Mouse (Mus musculus): ENCODE results near the gene 4930558C23Rik. TPM values are rescaled to one million over a fixed set of nuclear protein-coding genes. Genes with fewer than 3 reads are reported as not detected.
"Not testable (repeated sequence)": the region's sequence is repeated elsewhere in the genome, so short reads cannot be mapped to it uniquely, and the experiment has no call there.

4930558C23Rik gene
- polyA plus RNA-seq, 1 experiment from 2014 or later = not detected

DNA sequence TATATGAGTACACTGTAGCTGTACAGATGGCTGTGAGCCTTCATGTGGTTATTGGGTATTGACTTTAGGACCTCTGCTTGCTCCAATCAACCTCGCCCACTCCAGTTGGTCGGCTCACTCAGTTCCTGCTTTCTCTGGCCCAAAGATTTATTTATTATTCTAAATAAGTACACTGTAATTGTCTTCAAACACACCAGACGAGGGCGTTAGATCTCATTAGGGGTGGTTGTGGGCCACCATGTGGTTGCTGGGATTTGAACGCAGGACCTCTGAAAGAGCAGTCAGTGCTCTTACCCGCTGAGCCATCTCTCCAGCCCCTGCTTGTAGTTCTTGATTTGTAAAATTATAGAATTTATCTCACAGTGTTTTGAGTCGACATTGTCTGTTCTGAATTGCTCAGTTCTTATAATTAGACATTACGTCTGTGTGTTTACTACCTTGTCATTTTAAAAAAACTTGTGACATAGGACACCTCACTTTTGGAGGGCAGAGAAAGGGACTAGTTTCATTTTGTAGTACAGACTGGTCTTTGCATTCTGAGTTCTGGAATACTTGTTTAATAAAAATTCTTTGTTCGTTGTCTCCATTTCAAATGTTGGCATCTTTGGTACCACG lies 30.8 kb upstream of the 4930558C23Rik start:
- WGBS = 74% methylated on average over 10 of the region's 10 CpGs
- H3K27me3 ChIP-seq (replicated peaks) = no peaks in the 10 kb centered on the region
- H3K27ac ChIP-seq (ENCODE audit: poor library complexity, severe bottlenecking) = peak overlapping the region; percentile 43; the same call in 1 of the 2 replicates
- peaks cover 14% of the 10 kb centered on the region for H3K36me3 ChIP-seq
- H3K4me3 ChIP-seq = peak overlapping the region; percentile 76
- H3K4me1 ChIP-seq (replicated peaks) = no peaks in the 10 kb centered on the region; the same call in 1 of the 2 replicates
- no peaks in the 10 kb centered on the region for H3K9me3 ChIP-seq (replicated peaks)
- no peak for ATAC-seq (ENCODE audit: insufficient number of reproducible peaks, low FRiP score)
- H3K9ac ChIP-seq = no peak overlapping the region
- peak overlapping the region; percentile 76; the same call in 1 of the 2 replicates for H3K4me2 ChIP-seq

DNA sequence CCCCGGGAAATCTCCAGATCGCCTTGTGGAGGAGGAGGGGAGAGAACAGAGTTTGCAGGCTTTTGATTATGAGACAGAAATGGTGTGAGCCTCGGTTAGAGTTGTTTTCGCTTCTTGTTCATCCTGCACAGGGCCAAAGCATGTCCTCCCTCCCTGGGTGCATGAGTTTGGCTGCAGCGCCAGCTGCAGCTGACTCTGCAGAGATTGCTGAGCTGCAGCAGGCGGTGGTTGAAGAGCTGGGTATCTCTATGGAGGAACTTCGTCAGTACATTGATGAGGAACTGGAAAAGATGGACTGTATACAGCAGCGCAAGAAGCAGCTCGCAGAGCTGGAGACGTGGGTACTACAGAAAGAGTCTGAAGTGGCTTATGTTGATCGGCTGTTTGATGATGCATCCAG lies 25.8 kb upstream of the 4930558C23Rik start:
- H3K9me3 ChIP-seq (replicated peaks); H3K36me3 ChIP-seq; H3K4me2 ChIP-seq; H3K27me3 ChIP-seq (replicated peaks); H3K4me3 ChIP-seq; H3K9ac ChIP-seq; ATAC-seq (ENCODE audit: insufficient number of reproducible peaks, low FRiP score); H3K27ac ChIP-seq (ENCODE audit: poor library complexity, severe bottlenecking); H3K4me1 ChIP-seq (replicated peaks): not testable (repeated sequence)
- WGBS = 68% methylated on average over 4 of the region's 11 CpGs

- Histone ChIP-seq H3K4me3 (peak overlapping the region; percentile 45), H3K4me2 (peak overlapping the region; percentile 84), H3K9ac (peak overlapping the region; percentile 67; the same call in 1 of the 2 replicates)
- H3K27ac ChIP-seq (ENCODE audit: poor library complexity, severe bottlenecking); H3K9me3 ChIP-seq (replicated peaks); ATAC-seq (ENCODE audit: insufficient number of reproducible peaks, low FRiP score); H3K27me3 ChIP-seq (replicated peaks); H3K36me3 ChIP-seq; H3K4me1 ChIP-seq (replicated peaks): not testable (repeated sequence)
- 19% methylated on average over 16 of the region's 21 CpGs for WGBS
Observed at GRCm38 (mm10) chr3:95427891-95428238, 25.2 kb upstream of the 4930558C23Rik start.

- Histone ChIP-seq H3K4me2 (peak overlapping the region; percentile 84), H3K9ac (peak overlapping the region; percentile 67; the same call in 1 of the 2 replicates), H3K4me3 (peak overlapping the region; percentile 45)
- H3K4me1 ChIP-seq (replicated peaks); H3K36me3 ChIP-seq; H3K27ac ChIP-seq (ENCODE audit: poor library complexity, severe bottlenecking); H3K27me3 ChIP-seq (replicated peaks); H3K9me3 ChIP-seq (replicated peaks): not testable (repeated sequence)
- 21% methylated on average over 11 of the region's 33 CpGs for WGBS
- ATAC-seq (ENCODE audit: insufficient number of reproducible peaks, low FRiP score) = 0 out of 2 replicates have a peak, but pooled peaks have one; percentile 36
Observed at GRCm38 (mm10) chr3:95427117-95427890, 24.7 kb upstream of the 4930558C23Rik start.

GRCm38 (mm10) chr3:95426476-95426875 lies 23.8 kb upstream of the 4930558C23Rik start:
- H3K9me3 ChIP-seq (replicated peaks) = peaks cover 11% of the 10 kb centered on the region; the same call in 1 of the 2 replicates
- not testable (repeated sequence) for H3K27me3 ChIP-seq (replicated peaks); H3K27ac ChIP-seq (ENCODE audit: poor library complexity, severe bottlenecking); ATAC-seq (ENCODE audit: insufficient number of reproducible peaks, low FRiP score); H3K4me1 ChIP-seq (replicated peaks); H3K4me2 ChIP-seq; H3K36me3 ChIP-seq; H3K9ac ChIP-seq; H3K4me3 ChIP-seq
- WGBS = 85% methylated on average over 5 of the region's 5 CpGs

DNA sequence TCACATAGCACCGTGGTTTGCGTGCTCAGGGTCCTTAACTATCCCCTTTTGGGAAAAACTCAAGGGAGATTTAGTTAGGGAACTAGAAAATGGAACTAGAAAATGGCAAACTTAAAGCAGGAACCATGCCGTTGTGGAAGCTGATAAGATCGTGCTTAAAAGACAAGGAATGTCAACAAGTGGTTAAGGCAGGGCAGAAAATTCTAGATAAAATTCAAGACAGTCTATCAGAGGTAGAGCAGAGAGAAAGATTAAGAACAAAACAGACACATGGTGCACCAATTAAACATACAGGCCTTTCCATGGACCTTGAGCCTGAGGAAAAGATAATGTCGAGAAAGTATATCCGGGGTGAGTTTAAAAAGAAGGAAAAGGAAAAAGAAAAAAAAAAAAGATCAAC lies 15.2 kb upstream of the 4930558C23Rik start:
- H3K4me1 ChIP-seq (replicated peaks) = no peaks in the 10 kb centered on the region
- H3K27me3 ChIP-seq (replicated peaks) = no peaks in the 10 kb centered on the region
- ATAC-seq (ENCODE audit: insufficient number of reproducible peaks, low FRiP score) = no peak
- H3K4me2 ChIP-seq = no peak overlapping the region
- H3K4me3 ChIP-seq = no peak overlapping the region
- WGBS = 78% methylated on average over 6 of the region's 6 CpGs
- H3K36me3 ChIP-seq = no peaks in the 10 kb centered on the region
- peaks cover 32% of the 10 kb centered on the region for H3K9me3 ChIP-seq (replicated peaks)
- H3K9ac ChIP-seq = no peak overlapping the region
- no peak overlapping the region for H3K27ac ChIP-seq (ENCODE audit: poor library complexity, severe bottlenecking)

DNA sequence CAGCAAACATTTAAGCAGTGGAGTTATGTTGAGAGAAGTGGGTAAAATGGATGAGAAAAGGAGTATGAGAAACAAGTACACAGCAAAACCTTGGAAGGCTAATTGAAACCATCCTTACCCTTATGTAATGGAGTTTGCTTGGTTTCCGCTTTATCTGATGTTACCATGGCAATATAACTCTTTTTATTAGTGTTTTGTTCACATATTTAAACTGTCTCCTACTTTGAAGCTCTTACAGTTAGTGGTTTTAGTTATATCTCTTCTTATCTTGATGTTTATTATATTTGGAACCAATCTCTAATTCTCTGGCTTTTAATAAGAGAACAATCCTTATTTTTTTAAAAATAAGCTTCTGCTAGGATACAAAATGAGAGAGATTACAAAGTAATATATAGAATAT lies 9.6 kb upstream of the 4930558C23Rik start:
- H3K4me3 ChIP-seq = no peak overlapping the region
- H3K27me3 ChIP-seq (replicated peaks) = no peaks in the 10 kb centered on the region
- H3K4me1 ChIP-seq (replicated peaks) = no peaks in the 10 kb centered on the region
- no peak for ATAC-seq (ENCODE audit: insufficient number of reproducible peaks, low FRiP score)
- H3K4me2 ChIP-seq = no peak overlapping the region
- no peak overlapping the region for H3K9ac ChIP-seq
- no peaks in the 10 kb centered on the region for H3K36me3 ChIP-seq
- no peak overlapping the region for H3K27ac ChIP-seq (ENCODE audit: poor library complexity, severe bottlenecking)
- peaks cover 13% of the 10 kb centered on the region for H3K9me3 ChIP-seq (replicated peaks)
- WGBS = 76% methylated on average over 1 of the region's 1 CpGs

GRCm38 (mm10) chr3:95408852-95409251 lies 6.2 kb upstream of the 4930558C23Rik start:
- WGBS = 97% methylated on average over 2 of the region's 2 CpGs
- no peaks in the 10 kb centered on the region for H3K27me3 ChIP-seq (replicated peaks)
- no peak overlapping the region for H3K9ac ChIP-seq
- no peak for ATAC-seq (ENCODE audit: insufficient number of reproducible peaks, low FRiP score)
- no peaks in the 10 kb centered on the region for H3K4me1 ChIP-seq (replicated peaks)
- H3K4me3 ChIP-seq = no peak overlapping the region
- no peak overlapping the region for H3K27ac ChIP-seq (ENCODE audit: poor library complexity, severe bottlenecking)
- no peak overlapping the region for H3K4me2 ChIP-seq
- no peaks in the 10 kb centered on the region for H3K36me3 ChIP-seq
- peaks cover 5% of the 10 kb centered on the region; the same call in 1 of the 2 replicates for H3K9me3 ChIP-seq (replicated peaks)

DNA sequence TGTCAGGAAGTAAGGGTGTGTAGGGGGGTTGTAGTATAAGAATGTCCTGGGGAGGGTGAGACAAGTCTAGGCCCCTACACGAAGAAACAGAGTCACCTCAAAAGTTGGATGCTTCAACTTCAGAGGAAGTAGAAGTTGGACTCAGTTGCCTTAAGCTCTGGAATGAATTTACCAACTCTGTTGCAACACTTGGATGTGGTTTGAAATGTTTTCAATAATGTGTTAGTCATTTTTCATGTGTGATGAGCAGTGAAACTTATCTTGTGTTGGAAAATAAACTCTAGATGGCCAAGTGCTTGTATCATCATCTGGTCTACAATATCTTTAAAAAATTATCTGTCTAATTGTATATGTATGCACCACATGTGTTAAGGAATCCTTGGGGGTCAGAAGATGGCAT lies 5.1 kb upstream of the 4930558C23Rik start:
- H3K27me3 ChIP-seq (replicated peaks) = no peaks in the 10 kb centered on the region
- no peak overlapping the region for H3K27ac ChIP-seq (ENCODE audit: poor library complexity, severe bottlenecking)
- no peaks in the 10 kb centered on the region for H3K36me3 ChIP-seq
- ATAC-seq (ENCODE audit: insufficient number of reproducible peaks, low FRiP score) = no peak
- H3K4me2 ChIP-seq = no peak overlapping the region
- no peaks in the 10 kb centered on the region for H3K4me1 ChIP-seq (replicated peaks)
- no peak overlapping the region for H3K4me3 ChIP-seq
- WGBS = 68% methylated on average over 1 of the region's 1 CpGs
- no peaks in the 10 kb centered on the region for H3K9me3 ChIP-seq (replicated peaks)
- no peak overlapping the region for H3K9ac ChIP-seq

DNA sequence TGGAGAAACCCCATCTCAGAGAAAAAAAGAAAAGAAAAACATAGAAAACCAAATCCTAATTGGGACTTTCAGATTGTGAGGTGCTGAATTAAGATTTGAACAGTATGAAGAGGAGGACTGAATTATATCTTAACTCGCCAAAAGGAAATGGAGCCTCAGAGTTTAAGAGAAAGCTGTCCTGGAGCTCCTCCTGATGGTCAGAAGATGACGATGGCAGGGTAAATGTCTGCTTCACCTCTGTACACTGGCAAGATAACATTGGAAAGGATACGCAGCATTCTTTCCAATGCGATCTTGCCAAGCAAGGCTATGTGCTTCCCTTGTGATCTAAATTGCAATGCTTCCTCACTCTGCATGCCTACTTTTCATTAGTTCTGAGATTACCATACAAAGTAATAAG lies 8.3 kb downstream of the 4930558C23Rik start:
- Histone ChIP-seq H3K27me3 (replicated peaks) (no peaks in the 10 kb centered on the region), H3K27ac (ENCODE audit: poor library complexity, severe bottlenecking) (no peak overlapping the region), H3K9ac (no peak overlapping the region), H3K4me2 (no peak overlapping the region), H3K4me1 (replicated peaks) (no peaks in the 10 kb centered on the region), H3K4me3 (no peak overlapping the region), H3K9me3 (replicated peaks) (peaks cover 5% of the 10 kb centered on the region; the same call in 1 of the 2 replicates), H3K36me3 (no peaks in the 10 kb centered on the region)
- WGBS = 80% methylated on average over 4 of the region's 4 CpGs
- no peak for ATAC-seq (ENCODE audit: insufficient number of reproducible peaks, low FRiP score)

GRCm38 (mm10) chr3:95385401-95386075 lies 17.1 kb downstream of the 4930558C23Rik start:
- ATAC-seq (ENCODE audit: insufficient number of reproducible peaks, low FRiP score) = no peak
- Histone ChIP-seq H3K27me3 (replicated peaks) (no peaks in the 10 kb centered on the region), H3K4me1 (replicated peaks) (no peaks in the 10 kb centered on the region), H3K9me3 (replicated peaks) (no peaks in the 10 kb centered on the region), H3K9ac (no peak overlapping the region), H3K36me3 (no peaks in the 10 kb centered on the region), H3K27ac (ENCODE audit: poor library complexity, severe bottlenecking) (no peak overlapping the region), H3K4me3 (no peak overlapping the region), H3K4me2 (no peak overlapping the region)
- 81% methylated on average over 5 of the region's 5 CpGs for WGBS

Data from heart, embryonic 12.5 days (tissue).